Mouse (Mus musculus) forebrain, embryonic 14.5 days (tissue): ENCODE measurements at regions not wholly inside any gene's neighbourhood (a gene's known extent, or its start where the extent isn't known, plus 50 kb on each side); places are given as distances from the start of the nearest gene placed in this dataset.

Experiments
- ATAC-seq: fragments of 200-750 bp; cut with Nextera tagmentation; 2 replicates; pipeline ENCODE4 v1.8.0; 2017; ENCODE audit warnings: mild to moderate bottlenecking, moderate library complexity
- DNase-seq: peaks from one replicate; pipeline ENCODE4 v3.0.0-alpha.2; 2015; ENCODE audit warnings: low spot score
- H3K27ac ChIP-seq: fragments of 300-500 bp; sonication (generic); 2 replicates; pipeline ENCODE4 v1.5.1; 2014; ENCODE audit warnings: low read depth, mild to moderate bottlenecking, control low read depth, low read length, moderate library complexity
- H3K27me3 ChIP-seq: fragments of 300-500 bp; sonication (generic); replicated peaks from 2 replicates; pipeline ENCODE4 v1.6.1; 2014; ENCODE audit warnings: low read length, control low read depth, mixed read lengths; ENCODE audit not compliant: control insufficient read depth, insufficient read depth
- H3K36me3 ChIP-seq: fragments of 300-500 bp; sonication (generic); 2 replicates; pipeline ENCODE4 v1.6.1; 2014; ENCODE audit warnings: low read length, control low read depth; ENCODE audit not compliant: control insufficient read depth, insufficient read depth
- H3K4me1 ChIP-seq: fragments of 300-500 bp; sonication (generic); 2 replicates; pipeline ENCODE4 v1.6.1; 2014; ENCODE audit warnings: antibody characterized with exemption, low read length, control low read depth; ENCODE audit not compliant: control insufficient read depth, insufficient read depth
- H3K4me2 ChIP-seq: fragments of 300-500 bp; sonication (generic); 2 replicates; pipeline ENCODE4 v1.6.1; 2014; ENCODE audit warnings: mild to moderate bottlenecking, control low read depth, low read length
- H3K4me3 ChIP-seq: fragments of 300-500 bp; sonication (generic); 2 replicates; pipeline ENCODE4 v1.5.1; 2014; ENCODE audit warnings: low read depth, low read length, control low read depth
- H3K9ac ChIP-seq: fragments of 300-500 bp; sonication (generic); 2 replicates; pipeline ENCODE4 v1.6.1; 2014; ENCODE audit warnings: mild to moderate bottlenecking, low read length, control low read depth, moderate library complexity
- H3K9me3 ChIP-seq: fragments of 300-500 bp; sonication (generic); replicated peaks from 2 replicates; pipeline ENCODE4 v1.6.1; 2016; ENCODE audit warnings: low read length, control low read depth, mixed read lengths; ENCODE audit not compliant: control insufficient read depth
- WGBS: fragments of 180-500 bp; shearing (Covaris S2); extraction: QIAGEN DNeasy Blood & Tissue Kit; methylation state at CpG from one replicate; pipeline ENCODE4 v1.1.7; 2014; 5-methylcytosine and 5-hydroxymethylcytosine counted together

- ATAC-seq (no peak), DNase-seq (no peak)
- 86% methylated on average over 4 of the region's 4 CpGs for WGBS
- Histone ChIP-seq H3K9me3 (no peaks in the 10 kb centered on the region), H3K36me3 (no peaks in the 10 kb centered on the region), H3K9ac (no peak overlapping the region), H3K27me3 (no peaks in the 10 kb centered on the region), H3K27ac (no peak overlapping the region), H3K4me1 (no peaks in the 10 kb centered on the region; the same call in 1 of the 2 replicates), H3K4me2 (no peak overlapping the region), H3K4me3 (no peak overlapping the region)
Observed at GRCm38 (mm10) chr4:53351104-53351607, 89.1 kb upstream of the Slc44a1 start.

DNA sequence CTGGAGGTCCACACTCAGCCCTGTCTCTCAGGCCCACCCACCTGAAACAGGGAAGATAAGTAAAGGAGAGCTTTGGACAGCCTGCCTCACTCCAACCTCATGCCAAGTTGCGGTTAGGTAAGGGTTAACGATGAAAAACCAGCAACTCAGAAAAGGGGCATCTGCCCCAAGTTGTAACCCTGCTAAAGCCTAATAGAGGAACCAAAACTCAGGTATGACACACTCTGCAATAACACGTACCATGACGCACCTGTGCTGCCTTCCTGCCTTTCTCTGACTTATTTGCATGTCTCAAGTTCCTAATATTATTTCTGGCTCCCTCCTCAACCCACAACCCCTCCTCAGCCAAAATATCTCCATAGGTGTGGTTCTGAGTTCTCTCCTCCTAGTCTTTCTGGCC is 94.9 kb upstream of the Slc44a1 start:
- no peaks in the 10 kb centered on the region for H3K4me1 ChIP-seq
- no peak overlapping the region for H3K4me2 ChIP-seq
- ATAC-seq: no peak
- no peak overlapping the region for H3K4me3 ChIP-seq
- no peak overlapping the region for H3K9ac ChIP-seq
- no peaks in the 10 kb centered on the region for H3K27me3 ChIP-seq
- no peak for DNase-seq
- H3K27ac ChIP-seq: no peak overlapping the region
- peaks cover 5% of the 10 kb centered on the region; the same call in 1 of the 2 replicates for H3K9me3 ChIP-seq
- H3K36me3 ChIP-seq: no peaks in the 10 kb centered on the region
- whole genome bisulfite sequencing: 96% methylated on average over 4 of the region's 4 CpGs

DNA sequence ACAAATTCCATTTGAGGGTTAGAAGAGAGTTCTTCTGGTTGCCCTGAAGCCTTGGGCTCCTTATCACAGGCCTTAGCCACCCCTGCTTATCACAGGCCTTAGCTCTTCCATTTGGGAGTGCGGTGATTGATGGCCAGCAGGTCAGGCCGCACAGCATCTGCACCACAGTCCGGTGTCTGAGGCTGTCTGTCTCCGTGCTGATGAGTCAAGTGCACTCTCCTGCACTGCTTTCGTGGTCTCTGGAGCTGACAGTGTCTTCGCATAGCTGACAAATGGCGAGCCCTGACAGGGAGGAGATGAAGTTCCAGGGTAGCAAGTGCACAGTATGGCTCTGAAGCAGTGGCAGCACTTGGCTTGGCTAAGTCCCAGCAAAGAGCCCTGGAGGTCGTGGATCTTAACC is 95.7 kb upstream of the Slc44a1 start:
- no peak overlapping the region for H3K9ac ChIP-seq
- 84% methylated on average over 8 of the region's 8 CpGs for WGBS
- H3K4me1 ChIP-seq: no peaks in the 10 kb centered on the region
- no peaks in the 10 kb centered on the region for H3K27me3 ChIP-seq
- ATAC-seq: no peak
- H3K9me3 ChIP-seq: peaks cover 5% of the 10 kb centered on the region; the same call in 1 of the 2 replicates
- H3K4me3 ChIP-seq: no peak overlapping the region
- no peak for DNase-seq
- no peaks in the 10 kb centered on the region for H3K36me3 ChIP-seq
- no peak overlapping the region for H3K4me2 ChIP-seq
- no peak overlapping the region for H3K27ac ChIP-seq

DNA sequence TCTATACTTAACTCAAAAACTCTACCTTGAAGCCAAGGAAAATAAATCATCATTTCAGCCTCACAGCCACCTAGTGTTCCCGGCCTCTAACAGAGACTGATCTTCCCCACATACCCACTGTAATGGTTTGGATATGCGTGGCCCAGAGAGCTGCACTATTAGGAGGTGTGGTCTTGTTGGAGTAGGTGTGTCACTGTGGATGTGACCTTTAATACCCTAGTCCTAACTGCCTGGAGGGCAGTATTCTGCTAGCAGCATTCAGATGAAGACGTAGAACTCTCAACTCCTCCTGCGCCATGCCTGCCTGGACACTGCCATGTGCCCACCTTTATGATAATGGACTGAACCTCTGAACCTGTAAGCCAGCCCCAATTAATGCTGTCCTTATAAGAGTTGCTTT is 99.0 kb upstream of the Slc44a1 start:
- WGBS: 97% methylated on average over 4 of the region's 4 CpGs
- H3K27ac ChIP-seq: no peak overlapping the region
- no peak overlapping the region for H3K9ac ChIP-seq
- DNase-seq: no peak
- H3K4me2 ChIP-seq: no peak overlapping the region
- ATAC-seq: no peak
- H3K4me3 ChIP-seq: no peak overlapping the region
- H3K36me3 ChIP-seq: no peaks in the 10 kb centered on the region
- peaks cover 5% of the 10 kb centered on the region; the same call in 1 of the 2 replicates for H3K9me3 ChIP-seq
- no peaks in the 10 kb centered on the region for H3K27me3 ChIP-seq
- H3K4me1 ChIP-seq: no peaks in the 10 kb centered on the region

- no peaks in the 10 kb centered on the region for H3K36me3 ChIP-seq
- H3K27ac ChIP-seq: no peak overlapping the region
- no peaks in the 10 kb centered on the region for H3K27me3 ChIP-seq
- H3K9me3 ChIP-seq: peaks cover 5% of the 10 kb centered on the region; the same call in 1 of the 2 replicates
- no peak overlapping the region for H3K4me3 ChIP-seq
- no peaks in the 10 kb centered on the region for H3K4me1 ChIP-seq
- H3K9ac ChIP-seq: no peak overlapping the region
- ATAC-seq (no peak), DNase-seq (no peak)
- no peak overlapping the region for H3K4me2 ChIP-seq
- 84% methylated on average over 13 of the region's 14 CpGs for WGBS
Observed at GRCm38 (mm10) chr4:53340021-53340667, 100.1 kb upstream of the Slc44a1 start.

GRCm38 (mm10) chr4:53339125-53340020 is 100.8 kb upstream of the Slc44a1 start:
- Histone ChIP-seq H3K9me3 (peaks cover 5% of the 10 kb centered on the region; the same call in 1 of the 2 replicates), H3K36me3 (no peaks in the 10 kb centered on the region), H3K4me1 (no peaks in the 10 kb centered on the region), H3K4me3 (no peak overlapping the region), H3K9ac (no peak overlapping the region), H3K27ac (no peak overlapping the region), H3K4me2 (no peak overlapping the region), H3K27me3 (no peaks in the 10 kb centered on the region)
- ATAC-seq (no peak), DNase-seq (no peak)
- WGBS: 50% methylated on average over 12 of the region's 12 CpGs

GRCm38 (mm10) chr4:53338479-53338878 is 101.7 kb upstream of the Slc44a1 start:
- Histone ChIP-seq H3K36me3 (no peaks in the 10 kb centered on the region), H3K9me3 (peaks cover 5% of the 10 kb centered on the region; the same call in 1 of the 2 replicates), H3K27me3 (no peaks in the 10 kb centered on the region), H3K4me2 (no peak overlapping the region), H3K27ac (no peak overlapping the region), H3K4me1 (no peaks in the 10 kb centered on the region), H3K4me3 (no peak overlapping the region), H3K9ac (no peak overlapping the region)
- 83% methylated on average over 4 of the region's 4 CpGs for WGBS
- ATAC-seq (no peak), DNase-seq (no peak)

- WGBS: 54% methylated on average over 8 of the region's 8 CpGs
- ATAC-seq (no peak), DNase-seq (no peak)
- Histone ChIP-seq H3K4me1 (no peaks in the 10 kb centered on the region), H3K9me3 (peaks cover 5% of the 10 kb centered on the region; the same call in 1 of the 2 replicates), H3K4me2 (no peak overlapping the region), H3K4me3 (no peak overlapping the region), H3K27ac (no peak overlapping the region), H3K36me3 (no peaks in the 10 kb centered on the region), H3K27me3 (no peaks in the 10 kb centered on the region), H3K9ac (no peak overlapping the region)
Observed at GRCm38 (mm10) chr4:53337784-53338183, 102.4 kb upstream of the Slc44a1 start.
